Mouse (Mus musculus) bone marrow, adult 2 months (tissue): ENCODE data around the gene Fanca. TPM values are rescaled to one million over a fixed set of nuclear protein-coding genes. Genes with fewer than 3 reads are reported as not detected.
"Not testable (repeated sequence)": the region's sequence is repeated elsewhere in the genome, so short reads cannot be mapped to it uniquely, and the experiment has no call there.

Experiments used
- H3K27ac ChIP-seq: fragments of 200-500 bp; 2 replicates; pipeline ENCODE4 v1.5.1; 2012; ENCODE audit warnings: low read depth, mild to moderate bottlenecking, control low read depth, inconsistent platforms, low read length; ENCODE audit not compliant: control insufficient read depth, poor library complexity, insufficient read depth
- H3K4me1 ChIP-seq: fragments of 200-500 bp; 2 replicates; pipeline ENCODE4 v1.6.1; 2011; ENCODE audit warnings: low read length; ENCODE audit not compliant: control insufficient read depth, insufficient read depth
- H3K4me3 ChIP-seq: fragments of 200-500 bp; replicated peaks from 2 replicates; pipeline ENCODE3; 2011; ENCODE audit warnings: mild to moderate bottlenecking, low read depth, low read length, control low read depth; ENCODE audit not compliant: control insufficient read depth
- CTCF ChIP-seq: fragments of 200-500 bp; IDR thresholded peaks from 2 replicates; pipeline ENCODE4 v1.5.1; 2011; ENCODE audit warnings: low read length, control low read depth; ENCODE audit not compliant: control insufficient read depth, insufficient read depth
- POLR2A ChIP-seq: fragments of 200-500 bp; IDR thresholded peaks from 2 replicates; pipeline ENCODE4 v1.6.1; 2011; ENCODE audit warnings: low read depth, mild to moderate bottlenecking, control low read depth, low read length, borderline replicate concordance; ENCODE audit not compliant: control insufficient read depth
- WGBS: fragments of 180-500 bp; shearing (Covaris S2); methylation state at CpG from one replicate; pipeline ENCODE4 v1.1.7; 2018; 5-methylcytosine and 5-hydroxymethylcytosine counted together
- polyA plus RNA-seq: library from polyadenylated mRNA; stranded (reverse); fragments of >200 nt; gene quantifications from 2 replicates; pipeline ENCODE4 v1.2.4, GENCODE M21; 2011; ENCODE audit warnings: low replicate concordance; ENCODE audit not compliant: missing spikeins, insufficient read depth, insufficient read length

Gene Fanca
- polyA plus RNA-seq, 1 experiment = 60.2 TPM

GRCm38 (mm10) chr8:123278445-123278844, 39.9 kb downstream of the Fanca start:
- WGBS = 69% methylated on average over 7 of the region's 7 CpGs
- Histone ChIP-seq H3K27ac (peak overlapping the region; percentile 75), H3K4me1 (peaks cover 6% of the 10 kb centered on the region), H3K4me3 (peak overlapping the region; percentile 43)
- no peak for TF ChIP-seq POLR2A
- no peak for TF ChIP-seq CTCF

- Histone ChIP-seq H3K27ac (no peak overlapping the region), H3K4me3 (no peak overlapping the region), H3K4me1 (peaks cover 5% of the 10 kb centered on the region)
- TF ChIP-seq POLR2A (no peak), CTCF (no peak)
- 95% methylated on average over 12 of the region's 12 CpGs for WGBS
Measured at GRCm38 (mm10) chr8:123275096-123275495, 43.3 kb downstream of the Fanca start.

- TF ChIP-seq POLR2A = no peak
- no peak for TF ChIP-seq CTCF
- WGBS = 88% methylated on average over 5 of the region's 5 CpGs
- H3K4me3 ChIP-seq = no peak overlapping the region
- H3K27ac ChIP-seq = no peak overlapping the region
- H3K4me1 ChIP-seq = peaks cover 5% of the 10 kb centered on the region
Measured at GRCm38 (mm10) chr8:123274447-123274846, 43.9 kb downstream of the Fanca start.

GRCm38 (mm10) chr8:123271901-123272300, 46.5 kb downstream of the Fanca start:
- Histone ChIP-seq H3K4me1 (no peaks in the 10 kb centered on the region; the same call in 1 of the 2 replicates), H3K27ac (no peak overlapping the region), H3K4me3 (no peak overlapping the region)
- no peak for TF ChIP-seq POLR2A
- TF ChIP-seq CTCF = no peak
- WGBS = 85% methylated on average over 4 of the region's 4 CpGs

GRCm38 (mm10) chr8:123271147-123271546, 47.2 kb downstream of the Fanca start:
- no peaks in the 10 kb centered on the region for H3K4me1 ChIP-seq
- H3K27ac ChIP-seq = no peak overlapping the region
- 83% methylated on average over 10 of the region's 10 CpGs for WGBS
- no peak overlapping the region for H3K4me3 ChIP-seq
- TF ChIP-seq POLR2A (no peak), CTCF (no peak)

GRCm38 (mm10) chr8:123267926-123268656, 50.3 kb downstream of the Fanca start:
- Histone ChIP-seq H3K4me1 (no peaks in the 10 kb centered on the region), H3K27ac (no peak overlapping the region), H3K4me3 (no peak overlapping the region)
- TF ChIP-seq CTCF (no peak), POLR2A (no peak)
- 92% methylated on average over 14 of the region's 14 CpGs for WGBS

GRCm38 (mm10) chr8:123257593-123257992, 60.8 kb downstream of the Fanca start:
- H3K4me1 ChIP-seq, H3K27ac ChIP-seq, H3K4me3 ChIP-seq: not testable (repeated sequence)
- 92% methylated on average over 8 of the region's 8 CpGs for WGBS

GRCm38 (mm10) chr8:123257114-123257513, 61.3 kb downstream of the Fanca start:
- no peak overlapping the region for H3K27ac ChIP-seq
- no peak for TF ChIP-seq CTCF
- no peak for TF ChIP-seq POLR2A
- H3K4me3 ChIP-seq = no peak overlapping the region
- WGBS = 90% methylated on average over 3 of the region's 3 CpGs
- no peaks in the 10 kb centered on the region; the same call in 1 of the 2 replicates for H3K4me1 ChIP-seq

- peak overlapping the region; percentile 94 for H3K4me3 ChIP-seq
- peaks cover 1% of the 10 kb centered on the region; the same call in 1 of the 2 replicates for H3K4me1 ChIP-seq
- H3K27ac ChIP-seq = no peak overlapping the region; the same call in 1 of the 2 replicates
- TF ChIP-seq CTCF = no peak
- TF ChIP-seq POLR2A = no peak
- 57% methylated on average over 6 of the region's 6 CpGs for WGBS
Measured at GRCm38 (mm10) chr8:123255170-123255569, 63.2 kb downstream of the Fanca start.
